Mouse (Mus musculus) liver, embryonic 14.5 days (tissue): ENCODE data around the gene Mef2a. TPM values are rescaled to one million over a fixed set of nuclear protein-coding genes. Genes with fewer than 3 reads are reported as not detected.
A peak's percentile ranks its signal among the peaks of the same experiment; 100 is the strongest.
"Not testable (repeated sequence)": the region's sequence is repeated elsewhere in the genome, so short reads cannot be mapped to it uniquely, and the experiment has no call there.

Experiments used
- ATAC-seq: fragments of 200-750 bp; cut with Nextera tagmentation; 2 replicates; pipeline ENCODE4 v1.8.0; 2017; ENCODE audit warnings: moderate number of reproducible peaks, mild to moderate bottlenecking, moderate library complexity; ENCODE audit not compliant: insufficient read depth
- DNase-seq, 3 experiments: peaks; one replicate each; pipeline ENCODE4 v3.0.0-alpha.2; 2012 to 2013; ENCODE audit warnings: low read depth in 3 of 3, low spot score in 3 of 3
- H3K27ac ChIP-seq: fragments of 300-500 bp; sonication (generic); 2 replicates; pipeline ENCODE4 v1.5.1; 2014; ENCODE audit warnings: moderate library complexity, mild to moderate bottlenecking, control low read depth, inconsistent platforms
- H3K27me3 ChIP-seq: fragments of 300-500 bp; sonication (generic); 2 replicates; pipeline ENCODE4 v1.6.1; 2014; ENCODE audit warnings: mild to moderate bottlenecking, low read length, moderate library complexity; ENCODE audit not compliant: control insufficient read depth, insufficient read depth
- H3K36me3 ChIP-seq: fragments of 300-500 bp; sonication (generic); replicated peaks from 2 replicates; pipeline ENCODE4 v1.6.1; 2014; ENCODE audit warnings: low read depth; ENCODE audit not compliant: control insufficient read depth, insufficient read depth
- H3K4me1 ChIP-seq, 2 experiments: fragments of 200-500 bp in 1 of 2; fragments of 300-500 bp in 1 of 2; sonication (generic) in 1 of 2; replicated peaks; 2 replicates each; pipeline ENCODE4 v1.6.1; 2012 to 2014; ENCODE audit warnings: antibody characterized with exemption in 1 of 2, inconsistent platforms in 1 of 2, low read length in 1 of 2; ENCODE audit not compliant: control insufficient read depth in 2 of 2, insufficient read depth in 2 of 2
- H3K4me2 ChIP-seq: fragments of 300-500 bp; sonication (generic); 2 replicates; pipeline ENCODE4 v1.6.1; 2014; ENCODE audit warnings: low read depth, mild to moderate bottlenecking, control low read depth, moderate library complexity
- H3K4me3 ChIP-seq, 2 experiments: fragments of 200-500 bp in 1 of 2; fragments of 300-500 bp in 1 of 2; sonication (generic) in 1 of 2; 2 replicates each; pipeline ENCODE4 v1.5.1; 2012 to 2014; ENCODE audit warnings: low read depth in 2 of 2, low read length in 2 of 2, mild to moderate bottlenecking in 2 of 2, control low read depth in 1 of 2, inconsistent platforms in 1 of 2, moderate library complexity in 1 of 2; ENCODE audit not compliant: insufficient read depth in 1 of 2
- H3K9ac ChIP-seq: fragments of 300-500 bp; sonication (generic); replicated peaks from 2 replicates; pipeline ENCODE4 v1.6.1; 2014; ENCODE audit warnings: mild to moderate bottlenecking, control low read depth, moderate library complexity
- H3K9me3 ChIP-seq: fragments of 300-500 bp; sonication (generic); 2 replicates; pipeline ENCODE4 v1.6.1; 2016; ENCODE audit warnings: low read length, mixed read lengths; ENCODE audit not compliant: control insufficient read depth
- CTCF ChIP-seq: IDR thresholded peaks from 2 replicates; pipeline ENCODE4 v1.5.1; 2016; ENCODE audit warnings: antibody characterized with exemption, low read depth, control low read depth
- EP300 ChIP-seq: IDR thresholded peaks from 2 replicates; pipeline ENCODE4 v1.6.1; 2016; ENCODE audit warnings: antibody characterized with exemption, low read depth
- WGBS: fragments of 180-500 bp; shearing (Covaris S2); extraction: QIAGEN DNeasy Blood & Tissue Kit; methylation state at CpG from one replicate; pipeline ENCODE4 v1.1.7; 2014; ENCODE audit not compliant: insufficient replicate concordance; 5-methylcytosine and 5-hydroxymethylcytosine counted together
- polyA plus RNA-seq, 2 experiments: library from polyadenylated mRNA; depleted of rRNA in 1 of 2; stranded (reverse) in 1 of 2; unstranded in 1 of 2; fragments of >200 nt; fragmentation: Nextera tagmentation in 1 of 2; extraction: Ambion mirVana in 1 of 2; gene quantifications; 2 replicates each; pipeline versions ENCODE4 v1.2.1 to v1.2.3; 2012 to 2014

Gene Mef2a
- polyA plus RNA-seq, 2 experiments: 5.2 to 8.6 TPM

- Histone ChIP-seq H3K4me2 (no peak overlapping the region), H3K27me3 (no peaks in the 10 kb centered on the region), H3K4me3 (no peak overlapping the region), H3K27ac (no peak overlapping the region), H3K9ac (no peak overlapping the region), H3K9me3 (no peaks in the 10 kb centered on the region), H3K4me1 (no peaks in the 10 kb centered on the region), H3K36me3 (no peaks in the 10 kb centered on the region)
- DNase-seq (no peak), ATAC-seq (no peak)
- no peak for TF ChIP-seq CTCF
- no peak for TF ChIP-seq EP300
- WGBS: 83% methylated on average over 6 of the region's 6 CpGs
These were observed 89.1 kb downstream of the Mef2a start for GRCm38 (mm10) chr7:67283581-67283980.

GRCm38 (mm10) chr7:67270447-67270846 is 102.2 kb downstream of the Mef2a start:
- peak; percentile 26 to 38 (median 28) for DNase-seq
- peak overlapping the region; percentile 33 for H3K4me2 ChIP-seq
- not testable (repeated sequence) for H3K4me1 ChIP-seq, H3K27ac ChIP-seq, H3K27me3 ChIP-seq, H3K36me3 ChIP-seq, H3K9me3 ChIP-seq, H3K4me3 ChIP-seq, H3K9ac ChIP-seq
- peak; percentile 97 for ATAC-seq
- TF ChIP-seq EP300: peak; percentile 69
- 19% methylated on average over 4 of the region's 4 CpGs for WGBS

GRCm38 (mm10) chr7:67259828-67260563 is 112.7 kb downstream of the Mef2a start:
- WGBS: 44% methylated on average over 4 of the region's 4 CpGs
- Histone ChIP-seq H3K4me2 (peak overlapping the region; percentile 14; the same call in 1 of the 2 replicates), H3K9ac (no peak overlapping the region; the same call in 1 of the 2 replicates), H3K9me3 (no peaks in the 10 kb centered on the region), H3K4me3 (no peak overlapping the region), H3K4me1 (peaks cover 2 to 6% of the 10 kb centered on the region in 2 experiments), H3K27ac (peak overlapping the region; percentile 48; the same call in 1 of the 2 replicates), H3K27me3 (no peaks in the 10 kb centered on the region), H3K36me3 (peaks cover 2% of the 10 kb centered on the region)
- DNase-seq (peak; percentile 77 to 81 (median 79)), ATAC-seq (peak; percentile 98)
- TF ChIP-seq EP300: peak; percentile 86
- peak; percentile 37; the same call in 1 of the 2 replicates for TF ChIP-seq CTCF

GRCm38 (mm10) chr7:67246067-67246466 is 126.6 kb downstream of the Mef2a start:
- DNase-seq: no peak
- H3K27ac ChIP-seq: no peak overlapping the region

GRCm38 (mm10) chr7:67245255-67245654 is 127.4 kb downstream of the Mef2a start:
- no peaks in the 10 kb centered on the region for H3K9me3 ChIP-seq
- ATAC-seq (no peak), DNase-seq (no peak)
- H3K27ac ChIP-seq: no peak overlapping the region
- no peak overlapping the region for H3K4me3 ChIP-seq
- H3K36me3 ChIP-seq: no peaks in the 10 kb centered on the region
- H3K27me3 ChIP-seq: no peaks in the 10 kb centered on the region
- no peak overlapping the region for H3K4me2 ChIP-seq
- H3K4me1 ChIP-seq: peaks cover 0 to 5% of the 10 kb centered on the region in 2 experiments; a peak in 1 of 4 replicates
- 43% methylated on average over 1 of the region's 1 CpGs for WGBS
- TF ChIP-seq EP300: peak; percentile 63
- TF ChIP-seq CTCF: no peak
- no peak overlapping the region for H3K9ac ChIP-seq

More at GRCm38 (mm10) chr7:67246067-67246466, 126.6 kb downstream of the Mef2a start:
- WGBS: 66% methylated on average over 2 of the region's 2 CpGs
- Histone ChIP-seq H3K36me3 (no peaks in the 10 kb centered on the region), H3K4me2 (no peak overlapping the region), H3K4me1 (peaks cover 0 to 5% of the 10 kb centered on the region in 2 experiments; a peak in 1 of 4 replicates), H3K27me3 (no peaks in the 10 kb centered on the region), H3K9me3 (no peaks in the 10 kb centered on the region), H3K9ac (no peak overlapping the region), H3K4me3 (no peak overlapping the region)
- TF ChIP-seq EP300 (no peak), CTCF (no peak)
- ATAC-seq: no peak
